Mouse (Mus musculus) liver, embryonic 14.5 days (tissue): ENCODE data around the gene Olfr1014.

ENCODE experiments used
- CTCF ChIP-seq: IDR thresholded peaks from 2 replicates; pipeline ENCODE4 v1.5.1; 2016; ENCODE audit warnings: antibody characterized with exemption, low read depth, control low read depth
- EP300 ChIP-seq: IDR thresholded peaks from 2 replicates; pipeline ENCODE4 v1.6.1; 2016; ENCODE audit warnings: antibody characterized with exemption, low read depth

DNA sequence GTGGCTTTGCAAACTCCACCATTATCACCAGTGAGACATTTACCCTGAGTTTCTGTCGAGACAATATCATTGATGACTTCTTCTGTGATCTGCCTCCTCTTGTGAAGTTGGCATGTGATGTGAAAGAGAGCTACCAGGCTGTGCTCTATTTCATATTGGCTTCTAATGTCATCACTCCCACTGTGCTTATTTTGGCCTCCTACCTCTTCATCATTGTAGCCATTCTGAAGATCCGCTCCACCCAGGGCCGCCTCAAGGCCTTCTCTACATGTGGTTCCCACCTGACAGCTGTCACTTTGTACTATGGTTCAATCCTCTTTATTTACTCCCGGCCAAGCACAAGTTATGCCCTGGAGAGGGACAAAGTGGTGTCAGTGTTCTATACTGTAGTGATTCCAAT lies 18.7 kb upstream of the Olfr1014 start:
- TF ChIP-seq CTCF (no peak), EP300 (no peak)
